8 mouse cellular contexts compared by ENCODE assay signal in the genomic region with DNA sequence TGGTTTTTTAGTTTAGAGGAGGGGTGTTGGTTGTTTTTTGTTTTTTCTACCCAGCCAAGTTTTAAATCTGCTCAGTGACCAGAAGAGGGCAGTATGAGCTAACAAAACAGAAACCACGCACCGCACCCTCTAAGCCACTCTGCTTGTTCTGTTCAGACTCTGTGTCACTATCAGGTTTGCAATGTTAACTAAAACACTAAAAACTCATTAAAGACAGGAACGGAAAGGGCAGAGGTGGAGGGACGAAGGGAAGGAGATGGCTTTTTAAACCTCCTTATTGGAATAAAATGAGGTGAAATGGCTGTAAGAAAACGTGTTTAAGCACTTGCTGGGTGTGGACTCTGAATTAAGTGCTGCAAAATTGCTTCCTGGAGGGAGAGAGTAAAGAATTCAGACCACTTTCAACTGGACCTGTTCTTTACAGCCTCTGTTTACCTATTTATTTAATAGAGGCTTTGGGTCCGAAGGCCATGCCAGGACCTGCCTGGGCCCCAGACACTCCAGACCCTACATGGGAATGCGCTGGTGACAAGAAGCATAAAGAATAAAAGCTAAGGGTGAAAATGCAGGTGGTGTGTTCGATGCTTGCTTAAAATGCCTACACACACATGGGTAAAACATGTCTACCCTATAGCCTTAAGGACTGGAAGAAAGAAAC.
DNase-seq lines count a peak whose midpoint lies in the region; ATAC-seq lines count a peak whose summit lies in the region.

No protein-coding gene starts in this region.

- no peaks in the 10 kb centered on the region for H3K27me3 ChIP-seq in forebrain, embryonic 11.5 days (ENCODE audit: control insufficient read depth, insufficient read depth, low read length)
- H3K27me3 ChIP-seq in hindbrain, embryonic 16.5 days (replicated peaks; ENCODE audit: control insufficient read depth, insufficient read depth, low read length): no peaks in the 10 kb centered on the region
- H3K27me3 ChIP-seq in midbrain, embryonic 11.5 days (ENCODE audit: control insufficient read depth, insufficient read depth, low read length): no peaks in the 10 kb centered on the region
- no peaks in the 10 kb centered on the region for H3K27me3 ChIP-seq in splenic B cell, adult 2 months (ENCODE audit: control insufficient read depth, insufficient read depth, low read length, poor library complexity, severe bottlenecking)

- H3K27ac ChIP-seq in forebrain, embryonic 11.5 days (ENCODE audit: low read depth, low read length): no peak overlapping the region
- H3K27ac ChIP-seq in hindbrain, embryonic 16.5 days (ENCODE audit: low read depth, low read length): no peak overlapping the region
- no peak overlapping the region for H3K27ac ChIP-seq in midbrain, embryonic 11.5 days (ENCODE audit: low read depth, low read length)

- no peak overlapping the region for H3K4me3 ChIP-seq in forebrain, embryonic 11.5 days (ENCODE audit: low read depth, low read length)
- no peak overlapping the region for H3K4me3 ChIP-seq in hindbrain, embryonic 16.5 days (ENCODE audit: low read length)
- no peak overlapping the region for H3K4me3 ChIP-seq in midbrain, embryonic 11.5 days (ENCODE audit: low read depth, low read length)

- H3K36me3 ChIP-seq in forebrain, embryonic 11.5 days (ENCODE audit: control insufficient read depth, insufficient read depth, low read length): no peaks in the 10 kb centered on the region; the same call in 1 of the 2 replicates
- H3K36me3 ChIP-seq in hindbrain, embryonic 16.5 days (ENCODE audit: control insufficient read depth, insufficient read depth, low read length): no peaks in the 10 kb centered on the region
- H3K36me3 ChIP-seq in midbrain, embryonic 11.5 days (ENCODE audit: control insufficient read depth, insufficient read depth, low read length): no peaks in the 10 kb centered on the region
- no peaks in the 10 kb centered on the region for H3K36me3 ChIP-seq in splenic B cell, adult 2 months (ENCODE audit: control insufficient read depth, insufficient read depth, low read length, poor library complexity, severe bottlenecking)

- no peaks in the 10 kb centered on the region for H3K4me1 ChIP-seq in forebrain, embryonic 11.5 days (replicated peaks; ENCODE audit: control insufficient read depth, insufficient read depth, low read length)
- no peaks in the 10 kb centered on the region for H3K4me1 ChIP-seq in hindbrain, embryonic 16.5 days (ENCODE audit: control insufficient read depth, insufficient read depth, low read depth, low read length)
- H3K4me1 ChIP-seq in midbrain, embryonic 11.5 days (ENCODE audit: control insufficient read depth, insufficient read depth, low read length): no peaks in the 10 kb centered on the region; the same call in 1 of the 2 replicates

- DNase-seq in ovary, postnatal 10 days (ENCODE audit: low spot score): peak; percentile 11
- no peak for DNase-seq in ovary, adult 18-20 months (ENCODE audit: low spot score)
- DNase-seq in brain, embryonic 18.5 days (ENCODE audit: low read depth, low spot score): peak; percentile 42
- DNase-seq in forebrain, embryonic 11.5 days (ENCODE audit: low spot score): peak; percentile 61
- DNase-seq in left cerebral cortex, adult 18-20 months (ENCODE audit: low spot score in 2 of 2): peak; percentile 12 to 28
- peak; percentile 91 for DNase-seq in midbrain, embryonic 11.5 days (ENCODE audit: low spot score, missing footprints)
- peak; percentile 77 for DNase-seq in splenic B cell, adult 2 months (ENCODE audit: low read depth, low spot score)

- H3K9me3 ChIP-seq in forebrain, embryonic 11.5 days (ENCODE audit: control insufficient read depth, low read length): no peaks in the 10 kb centered on the region
- no peaks in the 10 kb centered on the region for H3K9me3 ChIP-seq in hindbrain, embryonic 16.5 days (ENCODE audit: control insufficient read depth, low read length)
- no peaks in the 10 kb centered on the region for H3K9me3 ChIP-seq in midbrain, embryonic 11.5 days (ENCODE audit: control insufficient read depth, low read length)

- ATAC-seq in forebrain, embryonic 11.5 days (replicated peaks; ENCODE audit: low FRiP score): 0 out of 2 replicates have a peak, but pooled peaks have one; percentile 53
- peak; percentile 91 for ATAC-seq in hindbrain, embryonic 16.5 days
- ATAC-seq in midbrain, embryonic 11.5 days (ENCODE audit: low FRiP score): no peak

- WGBS in forebrain, embryonic 11.5 days: 34% methylated on average over 8 of the region's 8 CpGs
- WGBS in hindbrain, embryonic 16.5 days: 38% methylated on average over 8 of the region's 8 CpGs
- WGBS in midbrain, embryonic 11.5 days: 39% methylated on average over 8 of the region's 8 CpGs

- no peak overlapping the region for H3K9ac ChIP-seq in forebrain, embryonic 11.5 days (ENCODE audit: low read length)
- H3K9ac ChIP-seq in hindbrain, embryonic 16.5 days (ENCODE audit: low read depth, low read length): no peak overlapping the region
- H3K9ac ChIP-seq in midbrain, embryonic 11.5 days (ENCODE audit: low read length): no peak overlapping the region

- no peak overlapping the region for H3K4me2 ChIP-seq in forebrain, embryonic 11.5 days (ENCODE audit: low read depth, low read length, severe bottlenecking)
- H3K4me2 ChIP-seq in hindbrain, embryonic 16.5 days (ENCODE audit: low read length): no peak overlapping the region
- H3K4me2 ChIP-seq in midbrain, embryonic 11.5 days: no peak overlapping the region
